Mouse (Mus musculus): ENCODE results near the gene Rab3b. TPM values are rescaled to one million over a fixed set of nuclear protein-coding genes. Genes with fewer than 3 reads are reported as not detected.

Rab3b gene
- polyA plus RNA-seq, 1 experiment from 2014 or later: 25.8 TPM

- no peak for ATAC-seq (ENCODE audit: insufficient number of reproducible peaks, insufficient read depth, low FRiP score, low TSS enrichment)
- Histone ChIP-seq H3K27ac (no peak overlapping the region), H3K27me3 (no peaks in the 10 kb centered on the region), H3K4me2 (replicated peaks) (no peak overlapping the region), H3K9ac (no peak overlapping the region), H3K9me3 (no peaks in the 10 kb centered on the region), H3K4me1 (peaks cover 9% of the 10 kb centered on the region), H3K36me3 (no peaks in the 10 kb centered on the region), H3K4me3 (no peak overlapping the region)
- WGBS: 81% methylated on average over 5 of the region's 5 CpGs
Observed at GRCm38 (mm10) chr4:108845824-108846569, 32.9 kb upstream of the Rab3b start.

GRCm38 (mm10) chr4:108847715-108848504 lies 31.0 kb upstream of the Rab3b start, which contains the start of gene Kti12:
TSS of gene Kti12 (plus strand) at chr4:108847785.
- peaks cover 9% of the 10 kb centered on the region for H3K4me1 ChIP-seq
- peak within 1 kb of the TSS; percentile 98 for H3K4me2 ChIP-seq (replicated peaks)
- no peaks in the 10 kb centered on the region for H3K9me3 ChIP-seq
- peak within 1 kb of the TSS; percentile 96 for H3K4me3 ChIP-seq
- H3K9ac ChIP-seq: peak within 1 kb of the TSS; percentile 82
- H3K27me3 ChIP-seq: no peaks in the 10 kb centered on the region
- H3K27ac ChIP-seq: peak within 1 kb of the TSS; percentile 89
- under 1% methylated on average over 77 of the region's 77 CpGs for WGBS
- no peaks in the 10 kb centered on the region for H3K36me3 ChIP-seq
- peak; percentile 61 for ATAC-seq (ENCODE audit: insufficient number of reproducible peaks, insufficient read depth, low FRiP score, low TSS enrichment)

GRCm38 (mm10) chr4:108848505-108848848 lies 30.4 kb upstream of the Rab3b start, which contains the start of gene A730015C16Rik:
TSS of gene A730015C16Rik (minus strand) at chr4:108848619.
- WGBS: 10% methylated on average over 20 of the region's 20 CpGs
- Histone ChIP-seq H3K27me3 (no peaks in the 10 kb centered on the region), H3K27ac (peak within 1 kb of the TSS; percentile 89), H3K4me2 (replicated peaks) (peak within 1 kb of the TSS; percentile 98), H3K9ac (peak within 1 kb of the TSS; percentile 82), H3K4me3 (peak within 1 kb of the TSS; percentile 96), H3K36me3 (peaks cover 2% of the 10 kb centered on the region; the same call in 1 of the 2 replicates), H3K4me1 (peaks cover 9% of the 10 kb centered on the region), H3K9me3 (no peaks in the 10 kb centered on the region)
- ATAC-seq (ENCODE audit: insufficient number of reproducible peaks, insufficient read depth, low FRiP score, low TSS enrichment): no peak

- WGBS: 87% methylated on average over 7 of the region's 7 CpGs
- Histone ChIP-seq H3K4me2 (replicated peaks) (no peak overlapping the region), H3K9ac (no peak overlapping the region), H3K4me1 (no peaks in the 10 kb centered on the region), H3K9me3 (no peaks in the 10 kb centered on the region), H3K4me3 (no peak overlapping the region), H3K27me3 (no peaks in the 10 kb centered on the region), H3K27ac (no peak overlapping the region), H3K36me3 (peaks cover 17% of the 10 kb centered on the region)
- ATAC-seq (ENCODE audit: insufficient number of reproducible peaks, insufficient read depth, low FRiP score, low TSS enrichment): no peak
Observed at GRCm38 (mm10) chr4:108866806-108867205, 12.1 kb upstream of the Rab3b start.

GRCm38 (mm10) chr4:108869730-108870374 lies 9.0 kb upstream of the Rab3b start:
- Histone ChIP-seq H3K4me1 (no peaks in the 10 kb centered on the region), H3K27ac (no peak overlapping the region), H3K9ac (no peak overlapping the region), H3K4me2 (replicated peaks) (no peak overlapping the region), H3K27me3 (no peaks in the 10 kb centered on the region), H3K9me3 (no peaks in the 10 kb centered on the region), H3K36me3 (no peaks in the 10 kb centered on the region), H3K4me3 (no peak overlapping the region)
- WGBS: 32% methylated on average over 10 of the region's 10 CpGs
- peak; percentile 47; the same call in 1 of the 2 replicates for ATAC-seq (ENCODE audit: insufficient number of reproducible peaks, insufficient read depth, low FRiP score, low TSS enrichment)

GRCm38 (mm10) chr4:108873746-108874145 lies 5.1 kb upstream of the Rab3b start:
- H3K4me1 ChIP-seq: no peaks in the 10 kb centered on the region
- no peak for ATAC-seq (ENCODE audit: insufficient number of reproducible peaks, insufficient read depth, low FRiP score, low TSS enrichment)
- WGBS: 84% methylated on average over 5 of the region's 5 CpGs
- H3K4me2 ChIP-seq (replicated peaks): no peak overlapping the region
- H3K27ac ChIP-seq: no peak overlapping the region
- no peaks in the 10 kb centered on the region for H3K27me3 ChIP-seq
- H3K36me3 ChIP-seq: no peaks in the 10 kb centered on the region
- no peak overlapping the region for H3K4me3 ChIP-seq
- H3K9me3 ChIP-seq: no peaks in the 10 kb centered on the region
- H3K9ac ChIP-seq: no peak overlapping the region

GRCm38 (mm10) chr4:108877901-108878300 lies 962 bp upstream of the Rab3b start:
- no peak overlapping the region for H3K4me3 ChIP-seq
- ATAC-seq (ENCODE audit: insufficient number of reproducible peaks, insufficient read depth, low FRiP score, low TSS enrichment): no peak
- WGBS: 78% methylated on average over 6 of the region's 6 CpGs

GRCm38 (mm10) chr4:108883815-108884214 lies 5.0 kb downstream of the Rab3b start:
- Histone ChIP-seq H3K4me2 (replicated peaks) (no peak overlapping the region; the same call in 1 of the 2 replicates), H3K4me3 (no peak overlapping the region), H3K4me1 (0 out of 2 replicates have a peak, but pooled peaks cover 4% of the 10 kb centered on the region), H3K36me3 (no peaks in the 10 kb centered on the region), H3K27me3 (no peaks in the 10 kb centered on the region; the same call in 1 of the 2 replicates), H3K9ac (no peak overlapping the region), H3K9me3 (no peaks in the 10 kb centered on the region), H3K27ac (no peak overlapping the region)
- 36% methylated on average over 13 of the region's 13 CpGs for WGBS
- no peak for ATAC-seq (ENCODE audit: insufficient number of reproducible peaks, insufficient read depth, low FRiP score, low TSS enrichment)

More at GRCm38 (mm10) chr4:108877901-108878300, 962 bp upstream of the Rab3b start:
- no peak overlapping the region for H3K27ac ChIP-seq
- H3K36me3 ChIP-seq: no peaks in the 10 kb centered on the region
- H3K4me2 ChIP-seq (replicated peaks): no peak overlapping the region
- no peaks in the 10 kb centered on the region for H3K9me3 ChIP-seq
- no peaks in the 10 kb centered on the region; the same call in 1 of the 2 replicates for H3K27me3 ChIP-seq
- H3K4me1 ChIP-seq: no peaks in the 10 kb centered on the region
- H3K9ac ChIP-seq: no peak overlapping the region

GRCm38 (mm10) chr4:108887456-108887855 lies 8.6 kb downstream of the Rab3b start:
- Histone ChIP-seq H3K27ac (no peak overlapping the region), H3K4me3 (no peak overlapping the region), H3K36me3 (no peaks in the 10 kb centered on the region), H3K4me1 (0 out of 2 replicates have a peak, but pooled peaks cover 4% of the 10 kb centered on the region), H3K9me3 (no peaks in the 10 kb centered on the region), H3K4me2 (replicated peaks) (no peak overlapping the region), H3K9ac (no peak overlapping the region), H3K27me3 (no peaks in the 10 kb centered on the region)
- WGBS: 86% methylated on average over 4 of the region's 4 CpGs
- ATAC-seq (ENCODE audit: insufficient number of reproducible peaks, insufficient read depth, low FRiP score, low TSS enrichment): no peak

GRCm38 (mm10) chr4:108890876-108891275 lies 12.0 kb downstream of the Rab3b start:
- no peaks in the 10 kb centered on the region for H3K4me1 ChIP-seq
- no peak overlapping the region for H3K4me3 ChIP-seq
- 83% methylated on average over 6 of the region's 6 CpGs for WGBS
- H3K4me2 ChIP-seq (replicated peaks): no peak overlapping the region
- H3K9me3 ChIP-seq: no peaks in the 10 kb centered on the region
- H3K9ac ChIP-seq: no peak overlapping the region
- H3K27me3 ChIP-seq: no peaks in the 10 kb centered on the region
- ATAC-seq (ENCODE audit: insufficient number of reproducible peaks, insufficient read depth, low FRiP score, low TSS enrichment): no peak
- H3K27ac ChIP-seq: no peak overlapping the region
- H3K36me3 ChIP-seq: no peaks in the 10 kb centered on the region

- WGBS: 78% methylated on average over 7 of the region's 7 CpGs
- no peak overlapping the region for H3K4me2 ChIP-seq (replicated peaks)
- H3K4me3 ChIP-seq: no peak overlapping the region
- H3K27me3 ChIP-seq: no peaks in the 10 kb centered on the region
- H3K27ac ChIP-seq: no peak overlapping the region
- no peaks in the 10 kb centered on the region for H3K36me3 ChIP-seq
- H3K9me3 ChIP-seq: no peaks in the 10 kb centered on the region
- no peak for ATAC-seq (ENCODE audit: insufficient number of reproducible peaks, insufficient read depth, low FRiP score, low TSS enrichment)
- no peaks in the 10 kb centered on the region for H3K4me1 ChIP-seq
- no peak overlapping the region for H3K9ac ChIP-seq
Observed at GRCm38 (mm10) chr4:108900421-108900820, 21.6 kb downstream of the Rab3b start.
